Mouse (Mus musculus) heart, postnatal 4 days (tissue): ENCODE measurements at regions not wholly inside any gene's neighbourhood (a gene's known extent, or its start where the extent isn't known, plus 50 kb on each side); places are given as distances from the start of the nearest gene placed in this dataset.
"Not testable (repeated sequence)": the region's sequence is repeated elsewhere in the genome, so short reads cannot be mapped to it uniquely, and the experiment has no call there.

Experiments used
- DNase-seq: peaks from one replicate; pipeline ENCODE4 v3.0.0; 2021

GRCm38 (mm10) chrX:104931153-104931706 is 74.2 kb upstream of the Magee2 start:
- no peak for DNase-seq

GRCm38 (mm10) chrX:104951587-104951986 is 94.5 kb upstream of the Magee2 start:
- no peak for DNase-seq

- DNase-seq: not testable (repeated sequence)
Observed at GRCm38 (mm10) chrX:104952809-104953208, 95.7 kb upstream of the Magee2 start.

- not testable (repeated sequence) for DNase-seq
Observed at GRCm38 (mm10) chrX:104953391-104953790, 96.3 kb upstream of the Magee2 start.

GRCm38 (mm10) chrX:104978432-104978831 is 101.1 kb upstream of the Pbdc1 start:
- DNase-seq: no peak

- no peak for DNase-seq
Observed at GRCm38 (mm10) chrX:105003260-105003659, 76.3 kb upstream of the Pbdc1 start.

- peak; percentile 24 for DNase-seq
Observed at GRCm38 (mm10) chrX:105006445-105006844, 73.1 kb upstream of the Pbdc1 start.
